Mouse (Mus musculus): ENCODE measurements at regions not wholly inside any gene's neighbourhood (a gene's known extent, or its start where the extent isn't known, plus 50 kb on each side); places are given as distances from the start of the nearest gene placed in this dataset.

GRCm38 (mm10) chrX:11797870-11798269, 362.3 kb downstream of the Bcor start:
- H3K4me1 ChIP-seq (ENCODE audit: insufficient read depth, low read length) = no peaks in the 10 kb centered on the region
- no peak overlapping the region for H3K27ac ChIP-seq (ENCODE audit: low read depth, low read length)
- no peaks in the 10 kb centered on the region for H3K9me3 ChIP-seq (ENCODE audit: low read length)
- no peak overlapping the region for H3K4me3 ChIP-seq (ENCODE audit: low read depth, low read length)
- H3K36me3 ChIP-seq (ENCODE audit: insufficient read depth, low read length) = no peaks in the 10 kb centered on the region
- no peak for ATAC-seq (ENCODE audit: low FRiP score)
- 15% methylated on average over 10 of the region's 11 CpGs for WGBS
- TF ChIP-seq CTCF (IDR thresholded peaks at IDR 0.05) = peak; percentile 24; the same call in 1 of the 2 replicates
- DNase-seq (ENCODE audit: low spot score) = peak; percentile 70
- H3K4me2 ChIP-seq (ENCODE audit: low read depth, low read length, poor library complexity, severe bottlenecking) = no peak overlapping the region
- no peak overlapping the region for H3K9ac ChIP-seq (replicated peaks; ENCODE audit: low read length, poor library complexity, severe bottlenecking)
- no peaks in the 10 kb centered on the region for H3K27me3 ChIP-seq (ENCODE audit: insufficient read depth, low read length)

- WGBS = 20% methylated on average over 3 of the region's 3 CpGs
- ATAC-seq (ENCODE audit: low FRiP score) = no peak
- DNase-seq (ENCODE audit: low spot score) = no peak
Observed at GRCm38 (mm10) chrX:11798326-11798725, 361.8 kb downstream of the Bcor start.

GRCm38 (mm10) chrX:11800400-11800941, 359.7 kb downstream of the Bcor start:
- no peaks in the 10 kb centered on the region for H3K9me3 ChIP-seq (ENCODE audit: low read length)
- no peaks in the 10 kb centered on the region for H3K27me3 ChIP-seq (ENCODE audit: insufficient read depth, low read length)
- H3K4me2 ChIP-seq (ENCODE audit: low read depth, low read length, poor library complexity, severe bottlenecking) = no peak overlapping the region
- no peak overlapping the region for H3K4me3 ChIP-seq (ENCODE audit: low read depth, low read length)
- ATAC-seq (ENCODE audit: low FRiP score) (0 out of 2 replicates have a peak, but pooled peaks have one; percentile 54), DNase-seq (ENCODE audit: low spot score) (peak; percentile 79)
- TF ChIP-seq CTCF (IDR thresholded peaks at IDR 0.05) = no peak
- WGBS = 53% methylated on average over 16 of the region's 16 CpGs
- no peaks in the 10 kb centered on the region; the same call in 1 of the 2 replicates for H3K4me1 ChIP-seq (ENCODE audit: insufficient read depth, low read length)
- no peak overlapping the region for H3K9ac ChIP-seq (replicated peaks; ENCODE audit: low read length, poor library complexity, severe bottlenecking)
- no peaks in the 10 kb centered on the region for H3K36me3 ChIP-seq (ENCODE audit: insufficient read depth, low read length)
- no peak overlapping the region for H3K27ac ChIP-seq (ENCODE audit: low read depth, low read length)

More at GRCm38 (mm10) chrX:11798326-11798725, 361.8 kb downstream of the Bcor start:
- no peak for TF ChIP-seq CTCF (IDR thresholded peaks at IDR 0.05)
- H3K4me3 ChIP-seq (ENCODE audit: low read depth, low read length) = no peak overlapping the region
- H3K27me3 ChIP-seq (ENCODE audit: insufficient read depth, low read length) = no peaks in the 10 kb centered on the region
- no peaks in the 10 kb centered on the region; the same call in 1 of the 2 replicates for H3K4me1 ChIP-seq (ENCODE audit: insufficient read depth, low read length)
- no peak overlapping the region for H3K4me2 ChIP-seq (ENCODE audit: low read depth, low read length, poor library complexity, severe bottlenecking)
- no peaks in the 10 kb centered on the region for H3K36me3 ChIP-seq (ENCODE audit: insufficient read depth, low read length)
- no peak overlapping the region for H3K27ac ChIP-seq (ENCODE audit: low read depth, low read length)
- H3K9ac ChIP-seq (replicated peaks; ENCODE audit: low read length, poor library complexity, severe bottlenecking) = no peak overlapping the region
- H3K9me3 ChIP-seq (ENCODE audit: low read length) = no peaks in the 10 kb centered on the region

- no peaks in the 10 kb centered on the region for H3K9me3 ChIP-seq (ENCODE audit: low read length)
- WGBS = 68% methylated on average over 3 of the region's 3 CpGs
- H3K4me2 ChIP-seq (ENCODE audit: low read depth, low read length, poor library complexity, severe bottlenecking) = no peak overlapping the region
- H3K27ac ChIP-seq (ENCODE audit: low read depth, low read length) = no peak overlapping the region
- no peak overlapping the region for H3K4me3 ChIP-seq (ENCODE audit: low read depth, low read length)
- no peaks in the 10 kb centered on the region for H3K27me3 ChIP-seq (ENCODE audit: insufficient read depth, low read length)
- no peak overlapping the region for H3K9ac ChIP-seq (replicated peaks; ENCODE audit: low read length, poor library complexity, severe bottlenecking)
- H3K4me1 ChIP-seq (ENCODE audit: insufficient read depth, low read length) = no peaks in the 10 kb centered on the region; the same call in 1 of the 2 replicates
- TF ChIP-seq CTCF (IDR thresholded peaks at IDR 0.05) = peak; percentile 33
- no peak for ATAC-seq (ENCODE audit: low FRiP score)
- no peak for DNase-seq (ENCODE audit: low spot score)
- no peaks in the 10 kb centered on the region for H3K36me3 ChIP-seq (ENCODE audit: insufficient read depth, low read length)
Observed at GRCm38 (mm10) chrX:11801208-11801607, 358.9 kb downstream of the Bcor start.

GRCm38 (mm10) chrX:11801621-11802020, 358.5 kb downstream of the Bcor start:
- DNase-seq (ENCODE audit: low spot score) = no peak
- no peak for TF ChIP-seq CTCF (IDR thresholded peaks at IDR 0.05)
- ATAC-seq (ENCODE audit: low FRiP score) = no peak
- 59% methylated on average over 12 of the region's 12 CpGs for WGBS
- H3K27me3 ChIP-seq (ENCODE audit: insufficient read depth, low read length) = peaks cover 2% of the 10 kb centered on the region; the same call in 1 of the 2 replicates
- H3K27ac ChIP-seq (ENCODE audit: low read depth, low read length) = no peak overlapping the region
- no peak overlapping the region for H3K4me3 ChIP-seq (ENCODE audit: low read depth, low read length)
- no peaks in the 10 kb centered on the region for H3K36me3 ChIP-seq (ENCODE audit: insufficient read depth, low read length)
- H3K9ac ChIP-seq (replicated peaks; ENCODE audit: low read length, poor library complexity, severe bottlenecking) = no peak overlapping the region
- H3K4me2 ChIP-seq (ENCODE audit: low read depth, low read length, poor library complexity, severe bottlenecking) = no peak overlapping the region
- H3K9me3 ChIP-seq (ENCODE audit: low read length) = no peaks in the 10 kb centered on the region
- H3K4me1 ChIP-seq (ENCODE audit: insufficient read depth, low read length) = no peaks in the 10 kb centered on the region; the same call in 1 of the 2 replicates

GRCm38 (mm10) chrX:11802074-11802899, 357.9 kb downstream of the Bcor start:
- Histone ChIP-seq H3K4me2 (ENCODE audit: low read depth, low read length, poor library complexity, severe bottlenecking) (no peak overlapping the region), H3K9ac (replicated peaks; ENCODE audit: low read length, poor library complexity, severe bottlenecking) (no peak overlapping the region), H3K36me3 (ENCODE audit: insufficient read depth, low read length) (no peaks in the 10 kb centered on the region), H3K27ac (ENCODE audit: low read depth, low read length) (no peak overlapping the region), H3K4me3 (ENCODE audit: low read depth, low read length) (no peak overlapping the region), H3K4me1 (ENCODE audit: insufficient read depth, low read length) (no peaks in the 10 kb centered on the region; the same call in 1 of the 2 replicates), H3K27me3 (ENCODE audit: insufficient read depth, low read length) (peaks cover 4% of the 10 kb centered on the region; the same call in 1 of the 2 replicates), H3K9me3 (ENCODE audit: low read length) (no peaks in the 10 kb centered on the region)
- DNase-seq (ENCODE audit: low spot score) (peak; percentile 75), ATAC-seq (ENCODE audit: low FRiP score) (no peak)
- no peak for TF ChIP-seq CTCF (IDR thresholded peaks at IDR 0.05)
- 61% methylated on average over 8 of the region's 8 CpGs for WGBS

Data from midbrain, postnatal 0 days (tissue).